Mouse (Mus musculus): ENCODE results near the gene Cacna1c.

The Cacna1c gene

GRCm38 (mm10) chr6:118538627-118539026 lies 657.6 kb downstream of the Cacna1c start:
- no peak for DNase-seq

Measured in kidney, postnatal 10 days (tissue).